Mouse (Mus musculus) cerebellum, adult 9-10 months (tissue): ENCODE data around the gene Ppil1.
"Not testable (repeated sequence)": the region's sequence is repeated elsewhere in the genome, so short reads cannot be mapped to it uniquely, and the experiment has no call there.

ENCODE experiments used
- DNase-seq: peaks from one replicate; pipeline ENCODE4 v3.0.0; 2022

Ppil1 gene

GRCm38 (mm10) chr17:29280422-29280821, 16.4 kb upstream of the Ppil1 start:
- no peak for DNase-seq

- DNase-seq, result no peak
Observed at GRCm38 (mm10) chr17:29273889-29274288, 9.9 kb upstream of the Ppil1 start.

GRCm38 (mm10) chr17:29273156-29273555, 9.2 kb upstream of the Ppil1 start:
- no peak for DNase-seq

GRCm38 (mm10) chr17:29270148-29270698, 6.2 kb upstream of the Ppil1 start:
- DNase-seq, result no peak

- peak; percentile 50 for DNase-seq
Observed at GRCm38 (mm10) chr17:29269349-29269706, 5.3 kb upstream of the Ppil1 start.

GRCm38 (mm10) chr17:29268682-29269348, 4.8 kb upstream of the Ppil1 start, which contains the start of gene BC004004:
Gene BC004004 (plus strand): TSS chr17:29268788.
- peak; percentile 98 for DNase-seq

- no peak for DNase-seq
Observed at GRCm38 (mm10) chr17:29267931-29268681, 4.1 kb upstream of the Ppil1 start.

- not testable (repeated sequence) for DNase-seq
Observed at GRCm38 (mm10) chr17:29267040-29267439, 3.1 kb upstream of the Ppil1 start.

- no peak for DNase-seq
Observed at GRCm38 (mm10) chr17:29264760-29265159, 774 bp upstream of the Ppil1 start.

- no peak for DNase-seq
Observed at GRCm38 (mm10) chr17:29263417-29263816, 569 bp downstream of the Ppil1 start.

GRCm38 (mm10) chr17:29262259-29262649, 1.7 kb downstream of the Ppil1 start:
- DNase-seq, result no peak

- no peak for DNase-seq
Observed at GRCm38 (mm10) chr17:29261603-29262258, 2.3 kb downstream of the Ppil1 start.

GRCm38 (mm10) chr17:29260501-29260900, 3.5 kb downstream of the Ppil1 start:
- DNase-seq, result no peak

GRCm38 (mm10) chr17:29259489-29259888, 4.5 kb downstream of the Ppil1 start:
- DNase-seq, result peak; percentile 77

GRCm38 (mm10) chr17:29258921-29259320, 5.1 kb downstream of the Ppil1 start:
- DNase-seq, result no peak

GRCm38 (mm10) chr17:29258025-29258558, 5.9 kb downstream of the Ppil1 start:
- no peak for DNase-seq

- no peak for DNase-seq
Observed at GRCm38 (mm10) chr17:29257001-29257511, 6.9 kb downstream of the Ppil1 start.

GRCm38 (mm10) chr17:29256507-29256906, 7.5 kb downstream of the Ppil1 start:
- DNase-seq, result no peak

GRCm38 (mm10) chr17:29254784-29255183, 9.2 kb downstream of the Ppil1 start:
- DNase-seq, result not testable (repeated sequence)

GRCm38 (mm10) chr17:29253684-29254083, 10.3 kb downstream of the Ppil1 start:
- no peak for DNase-seq

- no peak for DNase-seq
Observed at GRCm38 (mm10) chr17:29253236-29253635, 10.8 kb downstream of the Ppil1 start.

GRCm38 (mm10) chr17:29251608-29252390, 12.2 kb downstream of the Ppil1 start:
- DNase-seq, result no peak
